Mouse (Mus musculus): ENCODE measurements at regions not wholly inside any gene's neighbourhood (a gene's known extent, or its start where the extent isn't known, plus 50 kb on each side); places are given as distances from the start of the nearest gene placed in this dataset.
"Not testable (repeated sequence)": the region's sequence is repeated elsewhere in the genome, so short reads cannot be mapped to it uniquely, and the experiment has no call there.

- DNase-seq (ENCODE audit: low read depth), result no peak
Measured at GRCm38 (mm10) chr7:39596403-39596802, 78.8 kb downstream of the Zfp619 start.

GRCm38 (mm10) chr7:39613767-39614166 is 96.2 kb downstream of the Zfp619 start:
- no peak for DNase-seq (ENCODE audit: low read depth)

DNA sequence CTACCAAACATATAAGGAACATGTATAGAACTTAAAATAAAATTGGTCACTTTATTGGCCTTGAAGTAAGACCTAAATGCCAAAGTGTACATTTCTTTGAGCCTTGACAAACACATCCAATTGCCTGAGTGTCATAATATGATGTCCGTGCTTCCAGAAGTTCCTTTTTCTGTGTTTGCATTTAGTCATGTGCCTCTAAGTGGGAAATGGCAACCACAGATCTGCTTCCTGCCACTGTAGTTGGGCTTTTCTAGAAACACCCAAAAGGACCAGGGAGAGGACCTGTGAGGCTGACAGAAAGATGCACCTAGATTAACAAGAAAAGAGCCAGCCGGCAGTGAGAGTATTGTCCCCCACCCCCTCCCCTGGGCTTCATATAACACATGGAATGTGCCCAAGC is 97.5 kb downstream of the Zfp619 start:
- DNase-seq (ENCODE audit: low read depth), result no peak

DNA sequence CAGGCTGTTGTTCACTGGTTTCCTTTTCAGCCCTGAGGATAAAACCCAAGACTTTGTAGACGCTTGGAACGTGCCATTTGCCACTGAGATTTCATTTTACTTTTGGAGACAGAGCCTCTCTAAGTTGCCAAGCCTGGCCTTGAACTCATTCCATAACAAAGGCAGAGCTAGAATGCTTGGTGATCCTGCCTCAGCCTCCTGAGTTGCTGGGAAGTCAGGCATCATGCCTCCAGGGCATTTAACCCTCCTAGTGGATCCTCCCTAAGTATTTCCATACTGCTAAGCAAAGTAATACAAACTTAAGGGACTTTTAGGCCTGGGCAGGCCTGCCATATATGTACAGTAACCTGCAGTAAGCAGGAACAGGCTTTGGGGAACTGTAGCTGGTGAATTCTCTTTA is 104.2 kb downstream of the Zfp619 start:
- DNase-seq (ENCODE audit: low read depth), result no peak

GRCm38 (mm10) chr7:39632836-39633235 is 115.3 kb downstream of the Zfp619 start:
- DNase-seq (ENCODE audit: low read depth), result no peak

DNA sequence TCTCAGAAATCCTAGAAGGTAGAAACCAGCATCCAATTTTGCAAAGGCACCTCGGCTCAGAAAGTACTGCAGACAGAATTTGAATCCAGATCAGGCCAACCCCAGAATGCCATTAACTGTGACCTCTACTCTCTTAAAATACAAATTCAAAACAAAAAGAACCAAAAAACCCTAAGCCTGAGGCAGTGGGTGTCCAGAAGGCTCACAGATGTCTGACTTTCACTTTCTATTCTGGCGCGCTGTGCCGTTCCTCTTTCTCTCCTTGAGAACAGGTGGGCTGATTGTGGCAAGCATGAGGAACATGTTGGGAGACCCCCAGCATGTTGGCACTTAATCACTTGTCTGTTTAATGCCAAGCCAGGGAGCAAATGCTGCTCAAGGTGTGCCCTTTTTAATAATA is 124.8 kb downstream of the Zfp619 start:
- DNase-seq (ENCODE audit: low read depth), result no peak

DNA sequence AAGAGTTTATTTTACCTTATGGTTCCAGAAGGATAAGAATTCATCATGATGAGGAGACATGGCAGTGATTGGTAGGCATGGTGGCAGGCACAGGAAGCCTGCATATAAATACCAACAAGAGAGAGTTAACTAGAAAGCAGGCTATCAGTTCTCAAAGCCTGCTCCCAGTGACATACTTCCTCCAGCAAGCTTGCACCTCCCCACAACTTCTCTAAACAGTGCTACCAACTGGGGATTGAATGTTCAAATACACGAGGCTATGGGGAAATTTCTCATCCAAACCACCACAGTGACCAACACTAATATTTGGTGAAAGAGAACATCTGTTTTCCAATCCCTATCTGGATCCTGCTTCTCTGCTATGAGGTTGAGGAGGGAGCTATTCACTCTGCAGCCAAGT is 125.8 kb downstream of the Zfp619 start:
- DNase-seq (ENCODE audit: low read depth), result no peak

DNA sequence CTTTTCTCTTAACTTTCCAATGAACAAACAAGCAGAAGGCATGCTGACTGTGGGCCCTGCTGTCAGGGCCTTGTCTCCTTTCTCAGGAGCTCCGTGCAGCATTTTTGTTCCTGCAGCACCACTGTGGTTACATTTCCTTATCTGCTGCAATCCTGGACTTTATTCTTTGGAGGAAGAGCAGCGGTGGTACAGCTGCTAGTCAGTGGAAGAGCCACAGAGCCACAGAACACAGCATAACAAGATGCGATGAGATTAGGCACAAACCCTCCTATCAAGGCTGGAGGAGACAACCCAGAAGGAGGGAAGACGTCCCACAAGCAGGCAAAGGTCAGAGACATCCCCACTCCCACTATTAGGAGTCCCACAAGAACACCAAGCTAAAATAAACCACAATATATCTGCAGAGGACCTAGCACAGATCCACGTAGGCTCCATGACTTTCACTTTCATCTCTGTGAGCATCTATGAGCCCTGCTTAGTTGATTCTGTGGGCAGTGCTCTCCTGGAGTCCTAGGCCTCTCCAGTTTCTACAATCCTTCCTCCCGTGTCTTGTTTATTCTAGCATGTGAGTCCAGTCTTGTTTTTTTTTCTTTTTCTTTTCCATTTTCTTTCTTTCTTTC is 133.0 kb downstream of the Zfp619 start:
- peak; percentile 16 for DNase-seq (ENCODE audit: low read depth)

DNA sequence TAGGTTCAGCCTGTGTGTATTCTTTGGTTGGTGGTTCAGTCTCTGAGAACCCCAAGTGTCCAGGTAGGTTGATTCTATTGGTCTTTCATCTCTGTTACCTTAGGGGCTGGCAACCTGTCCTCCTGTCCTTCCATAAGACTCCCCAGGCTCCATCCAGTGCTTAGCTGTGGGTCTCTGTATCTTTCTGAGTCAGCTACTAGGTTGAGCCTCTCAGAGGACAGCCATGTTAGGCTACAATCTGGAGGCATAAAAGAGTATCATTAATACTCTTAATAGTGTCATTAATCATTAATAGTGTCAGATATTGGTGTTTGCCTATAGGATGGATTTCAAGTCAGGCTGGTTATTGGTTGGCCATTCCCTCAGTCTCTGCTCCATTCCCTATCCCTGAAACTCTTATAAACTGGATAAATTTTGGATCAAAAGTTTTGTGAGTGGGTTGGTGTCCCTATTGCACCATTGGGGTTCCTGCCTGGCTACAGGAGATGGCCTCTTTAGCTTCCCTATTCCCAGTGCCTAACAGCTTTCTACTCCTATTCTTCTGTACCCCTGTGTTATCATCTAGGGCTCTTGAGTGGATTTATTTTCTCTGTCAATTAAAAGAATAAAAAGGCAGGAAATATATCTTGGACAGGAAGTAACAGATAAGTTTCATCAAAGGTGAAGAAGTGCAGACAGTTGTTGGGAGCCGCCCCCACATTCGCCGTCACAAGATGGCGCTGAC is 137.2 kb downstream of the Zfp619 start:
- no peak for DNase-seq (ENCODE audit: low read depth)

- not testable (repeated sequence) for DNase-seq (ENCODE audit: low read depth)
Measured at GRCm38 (mm10) chr7:39655287-39655652, 137.7 kb downstream of the Zfp619 start.

- DNase-seq (ENCODE audit: low read depth), result no peak
Measured at GRCm38 (mm10) chr7:39655709-39656397, 138.3 kb downstream of the Zfp619 start.

DNA sequence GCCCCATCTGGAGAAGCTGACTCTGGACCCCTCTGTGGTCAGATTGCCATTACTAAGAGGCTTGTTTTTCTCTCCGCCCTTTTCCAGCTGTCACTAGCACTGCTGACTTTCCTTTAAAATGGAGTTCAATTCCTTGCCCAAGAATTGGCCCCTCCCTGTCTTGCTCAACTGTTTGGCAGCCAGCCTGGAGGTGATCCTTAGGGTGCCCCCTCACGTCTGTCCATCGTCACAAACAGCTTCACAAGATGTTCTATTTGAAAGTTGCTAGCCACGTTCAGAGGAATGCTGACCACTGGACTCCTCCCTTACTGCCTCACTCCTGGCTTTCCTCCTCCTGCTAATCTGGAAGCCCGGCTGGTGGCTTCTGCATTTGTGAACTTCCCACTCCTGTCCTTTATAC is 142.0 kb downstream of the Zfp619 start:
- DNase-seq (ENCODE audit: low read depth), result peak; percentile 68

DNA sequence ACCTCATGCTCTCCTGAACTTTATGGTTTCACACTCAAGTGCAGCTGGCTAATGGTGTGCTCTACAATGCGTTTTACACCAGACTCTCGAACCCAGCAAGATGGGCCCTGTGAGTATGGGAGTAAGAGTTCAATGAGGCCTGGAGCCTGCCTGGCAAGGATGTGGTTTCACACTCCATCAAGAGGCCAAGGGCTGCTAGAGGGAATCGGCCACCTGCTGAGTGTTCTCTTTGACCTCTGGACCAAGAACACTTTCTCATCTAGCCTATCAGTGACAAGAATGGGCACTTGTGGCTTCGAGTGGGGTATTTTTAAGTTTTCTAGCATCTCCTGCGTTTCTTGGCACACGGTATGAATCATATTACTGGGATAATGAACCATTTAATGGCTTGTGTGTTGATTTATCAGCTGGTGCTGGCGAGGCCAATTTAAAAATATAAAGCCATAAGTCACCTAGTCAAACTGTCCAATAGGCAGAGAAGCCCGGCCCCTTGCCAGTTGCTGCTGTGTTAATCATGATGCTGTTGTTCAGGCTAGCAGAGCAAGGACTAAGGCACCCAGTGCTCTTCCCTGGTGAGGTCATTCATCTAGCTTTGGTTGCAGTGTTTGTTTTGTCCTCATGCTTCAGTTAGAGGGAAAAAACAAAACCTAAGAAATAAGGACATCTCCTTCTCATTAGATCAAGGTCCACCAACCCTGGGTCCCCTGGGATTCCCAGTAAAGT is 157.7 kb downstream of the Zfp619 start:
- no peak for DNase-seq (ENCODE audit: low read depth)

DNA sequence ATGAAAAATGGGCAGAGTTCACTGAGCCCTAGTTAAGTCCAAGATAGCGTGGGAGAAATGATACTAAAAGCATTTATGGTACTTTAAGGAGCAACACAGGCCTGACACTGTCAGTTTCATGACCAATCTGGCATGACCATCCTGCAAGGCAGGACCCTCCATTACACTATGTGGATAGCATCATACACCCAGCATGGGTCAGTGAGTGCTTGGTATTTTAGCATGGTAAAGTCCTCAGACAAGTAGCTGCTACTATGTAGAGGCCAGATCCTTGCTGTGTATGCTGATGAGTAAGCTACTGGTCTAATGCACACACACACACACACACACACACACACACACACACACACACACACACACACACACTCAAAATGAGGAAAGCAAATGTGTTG is 158.3 kb downstream of the Zfp619 start:
- DNase-seq (ENCODE audit: low read depth), result no peak

GRCm38 (mm10) chr7:39680411-39680810 is 162.8 kb downstream of the Zfp619 start:
- no peak for DNase-seq (ENCODE audit: low read depth)

DNA sequence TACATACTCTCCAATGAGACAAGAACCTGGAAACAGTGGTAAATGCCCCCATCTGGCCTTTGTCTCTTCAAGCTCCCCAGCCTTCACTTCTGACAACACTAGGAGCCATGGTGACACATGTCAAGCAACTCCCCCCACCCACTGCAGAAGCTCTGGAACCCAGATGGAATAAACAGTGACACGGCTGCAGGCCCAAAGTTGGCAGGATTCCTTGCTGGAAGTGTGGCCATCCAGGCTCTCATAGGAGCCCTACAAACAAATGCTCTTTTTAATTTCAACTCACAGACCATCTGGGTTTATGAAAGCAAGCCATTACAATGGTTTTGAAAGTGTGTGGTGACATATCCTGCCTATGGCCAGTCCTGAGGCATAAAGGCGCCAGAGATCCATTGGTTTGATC is 179.0 kb downstream of the Zfp619 start:
- DNase-seq (ENCODE audit: low read depth), result no peak

DNA sequence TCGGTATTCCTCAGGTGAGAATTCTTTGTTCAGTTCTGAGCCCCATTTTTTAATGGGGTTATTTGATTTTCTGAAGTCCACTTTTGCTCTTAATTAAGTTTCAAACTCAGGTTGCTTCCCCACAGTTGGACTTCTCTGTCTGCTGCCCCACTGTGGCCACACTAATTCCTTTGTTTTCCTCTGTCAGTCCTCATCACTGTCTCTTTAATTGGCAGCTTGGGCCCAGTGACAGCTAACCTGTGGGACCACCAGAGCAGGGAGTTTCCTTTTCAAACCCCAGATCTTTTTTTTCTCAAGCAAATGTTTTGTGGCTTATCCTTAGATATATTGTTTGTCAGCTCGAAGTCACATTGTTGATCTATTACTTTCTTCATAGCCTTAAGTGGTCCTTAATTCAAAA is 183.9 kb downstream of the Zfp619 start:
- DNase-seq (ENCODE audit: low read depth), result no peak

GRCm38 (mm10) chr7:39705118-39706095 is 187.8 kb downstream of the Zfp619 start:
- DNase-seq (ENCODE audit: low read depth), result no peak

GRCm38 (mm10) chr7:39706606-39707005 is 189.0 kb downstream of the Zfp619 start:
- no peak for DNase-seq (ENCODE audit: low read depth)

DNA sequence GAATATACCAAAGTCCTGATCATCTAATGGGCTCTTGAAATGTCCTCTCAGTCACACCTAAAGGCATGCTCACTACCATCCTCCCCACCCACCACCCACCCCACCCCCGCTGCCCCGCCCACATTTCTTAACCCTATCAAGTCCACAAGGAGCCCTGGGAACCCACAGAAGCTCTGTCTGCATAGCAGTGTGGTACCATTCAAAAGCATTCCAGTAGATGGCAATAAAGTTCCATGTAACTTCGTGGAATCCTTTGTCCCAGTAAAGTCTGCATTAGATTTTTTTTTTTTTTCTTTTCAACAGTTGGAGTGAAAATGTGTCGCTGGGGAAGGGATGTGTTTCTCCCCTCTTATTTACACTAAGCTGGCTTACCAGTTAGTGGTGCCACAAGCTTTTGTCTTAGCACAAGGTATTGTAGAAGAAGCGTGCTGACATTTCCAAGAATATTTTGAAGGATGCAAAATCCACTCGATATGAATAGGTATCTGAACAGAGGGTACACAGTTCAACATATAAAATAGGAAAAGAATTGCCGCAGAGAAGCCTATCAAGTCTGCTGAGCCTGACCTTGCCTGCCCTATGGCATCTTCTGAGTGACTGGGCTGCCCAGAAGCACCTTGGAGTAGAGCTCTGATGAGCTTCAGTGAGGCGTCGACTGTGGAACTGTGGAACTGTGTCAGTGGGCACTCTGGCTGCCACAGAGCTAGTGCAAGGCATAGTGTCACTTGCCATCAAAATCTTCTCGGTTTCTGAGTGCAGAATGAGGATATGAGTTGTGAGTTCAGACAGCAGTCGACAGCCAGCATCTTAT is 199.0 kb downstream of the Zfp619 start:
- peak; percentile 3 for DNase-seq (ENCODE audit: low read depth)
